In the genomic region with DNA sequence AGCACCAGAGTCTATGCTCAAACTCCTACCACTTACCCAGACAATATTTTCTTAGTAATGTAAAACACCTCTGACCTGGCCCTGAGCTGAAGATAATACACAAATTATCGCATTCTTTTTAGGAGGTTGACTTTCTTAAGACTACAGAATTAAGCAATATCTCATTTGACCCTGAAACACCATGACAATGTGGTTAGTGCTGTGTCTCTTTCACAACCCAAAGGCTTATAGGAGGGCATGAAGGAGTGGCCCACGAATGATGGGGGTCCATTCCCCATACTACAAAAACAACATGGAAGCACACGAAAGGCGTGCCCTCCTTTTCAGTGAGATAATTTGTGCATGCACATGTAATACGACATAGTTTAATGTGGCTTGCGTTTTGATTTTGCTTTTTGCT, we compare ENCODE assay signal across 7 mouse cellular contexts.
"Had no signal": no experiment of that assay in that cellular context is flagged by ENCODE, and none has a peak within 500 bp of the region (broad histone marks: within the 10 kb centered on the region; RNA-seq: fewer than 3 reads in every experiment).

No protein-coding gene starts in this region.

- DNase-seq: retina, postnatal 1 day; right cerebral cortex, adult 18-20 months; right cerebral cortex, postnatal 14 days; right cerebral cortex, postnatal 25 days; right cerebral cortex, postnatal 4 days; thymus, adult 18-20 months; thymus, postnatal 36 days had no signal
